Mouse (Mus musculus) gonadal fat pad, adult 2 months (tissue): ENCODE data around the gene Sesn1. TPM values are rescaled to one million over a fixed set of nuclear protein-coding genes. Genes with fewer than 3 reads are reported as not detected.
"Not testable (repeated sequence)": the region's sequence is repeated elsewhere in the genome, so short reads cannot be mapped to it uniquely, and the experiment has no call there.

Experiments used
- DNase-seq: peaks from one replicate; pipeline ENCODE4 v3.0.0-alpha.2; 2012; ENCODE audit warnings: low read depth
- polyA plus RNA-seq: library from polyadenylated mRNA; depleted of rRNA; stranded (reverse); fragments of >200 nt; gene quantifications from 2 replicates; pipeline ENCODE4 v1.2.3, GENCODE M21; 2012; rRNA removed

The Sesn1 gene
- polyA plus RNA-seq, result 22.2 and 24.0 TPM in 2 replicates

DNA sequence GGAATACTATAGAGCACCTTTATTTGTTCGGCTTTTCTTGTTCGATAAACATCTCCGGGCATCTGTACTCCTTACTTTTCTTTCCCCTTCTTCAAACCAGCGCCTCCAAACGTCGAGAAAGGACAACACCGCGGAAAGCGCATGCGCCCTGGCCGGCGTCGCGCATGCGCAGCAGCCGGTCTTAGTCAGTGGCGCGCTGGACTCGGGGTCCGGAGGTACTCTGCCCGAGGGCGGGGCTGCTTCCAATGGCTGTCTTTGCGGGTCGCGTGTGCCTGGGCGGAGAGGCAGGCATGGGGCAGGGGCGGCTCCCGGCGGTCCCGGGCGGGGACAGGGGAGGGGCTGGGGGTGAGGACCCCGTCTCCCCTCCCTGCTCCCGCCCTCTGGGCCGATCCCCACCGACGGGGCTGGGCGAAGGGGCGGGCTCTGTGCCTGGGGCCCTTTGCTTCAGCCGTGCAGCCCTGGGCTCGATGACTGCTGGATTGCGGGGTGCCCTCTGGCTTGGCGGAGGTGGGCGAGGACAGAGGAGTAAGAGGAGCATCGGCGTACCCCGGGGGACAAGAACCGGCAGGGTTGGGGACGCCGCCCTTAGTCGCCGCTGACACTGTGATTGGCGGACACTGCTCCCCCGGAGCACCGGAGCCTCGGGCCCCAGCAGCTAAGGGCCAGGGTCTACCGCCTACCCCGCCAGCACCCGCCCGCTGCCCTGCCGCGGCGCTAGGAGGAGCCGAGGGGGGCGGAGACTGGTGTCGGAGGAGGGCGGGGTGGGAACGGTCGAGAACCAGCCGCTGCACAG is at the start of gene Sesn1, which contains the start of gene Cep57l1:
TSS of gene Sesn1 (plus strand) at position 165 of the 793 bp plus-strand sequence.
TSS of gene Cep57l1 (minus strand) at position 101 of the 793 bp plus-strand sequence.
- DNase-seq, result peak; percentile 58

- no peak for DNase-seq
Observed at GRCm38 (mm10) chr10:41760866-41761265, 48.9 kb upstream of the Sesn1 start.

DNA sequence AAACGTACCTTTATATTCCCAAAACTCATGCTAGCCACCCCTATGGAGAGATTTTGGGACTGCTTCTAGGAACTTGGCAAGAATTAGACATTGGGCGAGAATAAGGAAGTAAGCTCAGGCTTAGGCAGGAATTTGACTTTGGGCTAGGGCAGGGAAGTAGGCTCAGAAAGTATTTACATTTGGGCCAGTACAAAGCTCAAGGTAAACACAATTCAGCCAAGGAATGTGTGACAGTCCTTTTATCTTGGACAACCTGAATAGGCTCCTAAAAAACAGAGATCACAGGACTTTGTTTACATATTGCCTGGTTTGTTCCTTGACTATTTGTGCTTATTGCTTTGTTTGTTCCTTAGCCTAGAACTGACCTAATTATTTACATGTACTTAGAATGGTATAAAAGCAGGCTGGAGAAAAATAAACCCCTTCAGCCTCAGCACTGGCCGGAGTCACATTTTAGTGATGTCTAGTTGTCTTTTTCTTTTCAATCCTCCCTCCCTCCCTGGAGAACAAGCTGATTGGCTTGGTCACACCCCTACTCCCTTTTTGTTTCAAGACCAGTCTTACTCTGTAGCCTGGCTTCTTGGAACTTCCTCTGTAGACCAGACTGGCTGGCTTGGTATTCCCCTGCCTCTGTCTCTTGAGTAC is 45.9 kb upstream of the Sesn1 start:
- DNase-seq, result no peak

- no peak for DNase-seq
Observed at GRCm38 (mm10) chr10:41765586-41765985, 44.1 kb upstream of the Sesn1 start.

DNA sequence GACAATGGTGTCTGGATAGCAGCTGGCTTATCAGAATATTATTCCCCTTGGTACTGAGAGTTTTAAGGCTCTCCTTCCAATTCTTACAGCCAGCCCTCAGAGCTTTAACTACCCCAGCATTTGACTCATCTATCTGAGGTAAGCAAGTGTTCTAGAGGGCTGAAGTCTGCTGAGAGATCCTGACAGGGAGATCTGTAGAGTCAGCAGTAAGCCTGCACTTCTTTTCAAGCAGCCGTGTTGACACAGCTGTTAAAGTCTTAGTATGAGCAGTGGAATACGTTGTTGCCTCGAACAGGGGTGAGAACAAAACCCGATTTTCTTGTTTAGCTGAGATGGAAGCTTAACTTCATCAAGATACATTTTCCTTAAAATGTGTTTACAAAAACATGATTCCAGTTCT is 43.5 kb upstream of the Sesn1 start:
- DNase-seq, result no peak

DNA sequence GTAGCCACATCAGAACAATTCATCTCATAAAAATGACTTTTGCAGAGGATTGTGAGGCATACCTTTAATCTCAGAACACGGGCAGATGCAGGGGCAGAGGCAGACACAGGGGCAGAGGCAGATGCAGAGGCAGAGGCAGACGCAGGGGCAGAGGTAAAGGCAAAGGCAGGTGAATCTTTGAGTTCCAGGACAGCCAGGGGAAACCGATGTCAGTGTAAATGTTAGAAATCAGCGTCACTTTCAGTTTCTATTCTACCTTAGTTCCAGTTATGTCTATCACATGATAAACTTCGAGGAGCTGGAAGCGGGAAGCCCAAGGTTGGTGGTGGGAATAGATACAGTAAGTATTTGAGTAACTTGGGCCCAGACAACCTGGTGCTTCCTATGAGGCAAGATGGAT is 42.5 kb upstream of the Sesn1 start:
- no peak for DNase-seq

DNA sequence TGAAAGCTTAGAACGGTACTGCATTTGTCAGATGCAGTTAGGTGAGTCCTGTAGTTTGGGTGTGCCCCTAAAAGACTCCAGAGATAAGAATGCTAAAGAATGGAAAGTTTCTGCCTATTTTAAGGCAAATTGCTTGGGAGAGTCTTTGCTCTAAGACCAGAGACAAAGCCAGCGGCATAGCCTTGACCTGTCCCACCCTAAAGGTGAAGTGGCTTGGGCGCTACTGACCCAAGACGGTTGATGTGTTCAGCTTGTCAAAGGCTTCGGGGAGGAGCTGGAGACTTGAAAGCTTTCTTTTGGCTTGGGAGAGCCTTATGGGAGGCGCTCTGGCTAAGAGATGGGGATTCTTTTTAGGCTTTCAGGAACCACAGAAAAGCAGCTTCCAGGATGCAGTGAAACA is 17.4 kb upstream of the Sesn1 start:
- DNase-seq, result no peak

DNA sequence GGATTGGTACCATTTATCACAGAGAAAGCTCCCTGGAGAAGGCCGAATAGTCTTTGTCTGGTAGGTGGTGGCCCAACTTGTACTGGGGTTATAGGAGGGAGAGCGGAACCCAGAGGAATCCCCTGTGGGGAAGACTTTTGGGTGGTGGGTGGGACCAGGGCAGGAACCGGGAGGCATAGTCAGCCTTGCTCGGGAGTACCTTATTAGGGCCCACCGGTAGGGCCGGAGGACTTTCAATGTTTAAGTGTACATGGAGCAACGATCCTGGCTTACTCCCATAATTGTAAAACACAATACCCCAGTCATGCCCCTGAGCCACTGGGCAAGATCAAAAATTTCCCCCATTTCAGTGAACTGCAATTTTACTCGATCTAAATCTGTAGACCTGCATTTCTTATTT is 12.5 kb upstream of the Sesn1 start:
- no peak for DNase-seq

GRCm38 (mm10) chr10:41803467-41803866 is 6.3 kb upstream of the Sesn1 start:
- DNase-seq, result no peak

GRCm38 (mm10) chr10:41804711-41805110 is 5.0 kb upstream of the Sesn1 start:
- no peak for DNase-seq

DNA sequence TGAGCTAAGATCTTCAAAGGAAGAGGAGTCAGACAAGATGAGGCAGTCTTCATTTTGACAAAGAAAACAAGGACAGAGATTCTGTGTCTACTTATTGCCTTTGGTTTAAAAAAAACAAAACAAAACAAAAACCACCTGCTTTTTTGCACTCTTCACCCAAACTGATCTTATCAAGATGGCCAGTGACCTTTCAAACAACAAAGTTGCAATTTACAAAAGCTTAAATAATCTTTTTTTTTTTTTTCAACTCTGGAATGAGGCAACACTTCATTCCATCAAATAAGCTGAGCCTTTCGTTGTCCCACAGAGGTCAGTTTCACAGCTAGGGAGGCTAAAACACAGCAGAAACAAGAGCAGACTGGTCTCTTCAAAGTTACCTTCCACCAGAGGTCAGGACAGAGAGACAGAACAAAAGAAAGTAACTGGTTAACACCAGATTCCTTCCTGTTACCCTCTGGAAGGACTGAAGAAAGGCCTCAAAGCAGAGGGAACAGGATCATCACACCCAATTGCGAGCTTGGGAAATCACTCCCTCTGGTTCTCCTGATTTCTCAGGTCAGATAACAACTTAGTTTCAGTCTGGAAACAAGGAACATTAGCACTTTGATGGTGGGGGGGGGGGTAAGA is 3.9 kb upstream of the Sesn1 start:
- no peak for DNase-seq

DNA sequence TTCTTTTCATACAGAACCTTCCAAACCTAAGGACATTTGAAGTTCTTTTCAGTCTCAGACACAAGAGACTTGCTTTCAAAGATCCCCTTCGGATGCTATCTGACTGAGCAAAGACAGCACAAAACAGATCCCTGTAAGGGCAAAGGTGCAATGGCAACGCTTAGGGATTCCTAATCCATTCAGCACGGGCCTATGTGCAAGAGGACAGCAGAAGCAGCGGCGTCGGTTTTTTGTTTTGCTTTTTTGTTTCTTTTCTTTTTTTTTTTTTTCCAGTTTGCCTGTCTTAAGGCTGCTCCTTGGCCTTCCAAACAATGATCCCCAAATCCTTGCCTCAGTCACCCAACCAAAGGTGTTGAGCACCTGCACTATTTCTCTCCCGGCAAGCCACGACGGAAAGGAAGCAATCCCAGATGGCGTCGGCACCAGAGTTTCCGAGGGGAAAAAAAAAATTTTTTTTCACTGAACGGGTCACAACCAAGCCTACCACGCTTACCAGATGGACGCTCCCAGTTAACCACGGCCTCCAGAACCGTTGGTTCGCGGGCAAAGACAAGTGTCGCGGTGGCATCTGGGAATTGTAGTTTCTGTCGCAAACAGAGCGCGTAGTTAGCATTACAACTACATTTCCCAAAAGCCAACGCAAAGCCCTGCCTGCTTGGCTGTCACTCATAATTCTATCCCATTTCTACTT is 510 bp upstream of the Sesn1 start:
- no peak for DNase-seq

GRCm38 (mm10) chr10:41810564-41811455 is 1.1 kb downstream of the Sesn1 start:
- DNase-seq, result no peak

DNA sequence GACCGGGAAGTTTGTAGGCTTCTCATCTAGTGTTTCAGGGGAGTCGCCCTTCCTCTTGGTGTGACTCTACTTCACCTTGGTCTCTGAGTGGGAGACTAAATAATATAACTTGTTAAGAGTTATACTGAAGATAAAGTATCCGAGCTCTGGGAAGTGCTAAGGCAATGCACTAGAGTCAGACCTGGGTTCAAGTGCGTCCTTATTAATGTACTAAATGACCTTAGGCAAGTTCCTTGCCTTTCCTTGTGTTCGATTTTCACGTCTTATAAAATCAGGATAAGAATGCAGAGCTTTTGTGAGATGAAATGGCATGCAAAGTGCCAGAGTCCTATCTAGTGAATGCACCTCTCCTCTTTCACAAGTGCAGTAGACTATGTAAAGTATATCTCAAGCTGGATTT is 2.8 kb downstream of the Sesn1 start:
- DNase-seq, result no peak

DNA sequence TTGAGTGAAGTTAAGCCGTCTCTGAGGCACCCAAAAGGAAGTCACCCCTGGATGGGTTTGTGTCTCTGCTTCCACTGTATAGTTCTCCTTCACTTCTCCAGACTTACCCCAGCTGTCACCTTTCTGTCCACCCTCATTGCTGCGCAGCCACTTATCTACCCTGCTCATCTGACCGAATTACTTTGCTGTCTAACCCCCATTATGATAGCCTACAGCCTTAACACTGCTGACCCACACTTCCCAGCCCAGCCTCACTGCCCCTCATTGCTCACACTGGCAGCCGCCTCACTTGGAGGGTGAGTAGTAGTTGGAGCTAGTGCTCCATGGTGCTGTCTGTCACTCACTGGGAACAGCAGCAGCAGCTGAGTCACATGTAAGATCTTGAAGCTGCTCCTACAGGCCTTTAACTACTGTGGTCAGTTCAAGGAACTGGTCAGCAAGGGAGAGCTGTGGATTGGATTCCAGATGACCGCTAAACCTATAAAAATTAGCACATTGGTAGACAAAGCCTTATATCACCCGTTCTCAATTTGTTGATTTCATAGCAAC is 4.6 kb downstream of the Sesn1 start:
- no peak for DNase-seq

- no peak for DNase-seq
Observed at GRCm38 (mm10) chr10:41816516-41816915, 6.8 kb downstream of the Sesn1 start.

- DNase-seq, result no peak
Observed at GRCm38 (mm10) chr10:41818036-41818732, 8.4 kb downstream of the Sesn1 start.

DNA sequence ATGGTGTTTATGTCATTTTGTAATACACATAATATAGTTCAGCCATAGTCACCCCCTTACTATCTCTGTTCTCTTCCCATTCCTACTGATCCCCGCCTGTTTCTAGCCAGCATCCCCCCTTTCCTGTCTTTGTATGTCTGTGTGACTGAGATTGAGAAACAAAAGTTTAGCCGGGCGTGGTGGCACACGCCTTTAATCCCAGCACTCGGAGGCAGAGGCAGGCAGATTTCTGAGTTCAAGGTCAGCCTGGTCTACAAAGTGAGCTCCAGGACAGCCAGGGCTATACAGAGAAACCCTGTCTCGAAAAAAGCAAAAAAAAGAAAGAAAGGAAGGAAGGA is 9.0 kb downstream of the Sesn1 start:
- not testable (repeated sequence) for DNase-seq

DNA sequence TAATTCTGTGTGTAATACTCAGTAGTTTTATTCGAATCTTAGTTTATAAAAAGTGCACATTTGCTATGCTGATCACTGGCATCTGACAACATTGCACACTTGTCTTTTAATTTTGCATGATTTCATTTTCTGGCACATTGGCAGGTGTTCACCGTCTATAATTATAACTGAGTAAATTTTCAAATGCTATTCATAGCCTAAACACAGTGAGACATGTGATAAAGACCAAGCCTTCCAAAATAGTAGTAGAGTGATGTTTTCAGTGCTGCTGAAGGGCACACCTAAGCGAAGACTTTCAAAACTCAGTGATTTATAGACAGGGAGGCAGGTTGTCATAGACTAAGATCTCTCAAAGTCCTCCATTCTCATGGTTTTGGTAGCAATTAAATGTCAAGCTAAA is 9.6 kb downstream of the Sesn1 start:
- no peak for DNase-seq

DNA sequence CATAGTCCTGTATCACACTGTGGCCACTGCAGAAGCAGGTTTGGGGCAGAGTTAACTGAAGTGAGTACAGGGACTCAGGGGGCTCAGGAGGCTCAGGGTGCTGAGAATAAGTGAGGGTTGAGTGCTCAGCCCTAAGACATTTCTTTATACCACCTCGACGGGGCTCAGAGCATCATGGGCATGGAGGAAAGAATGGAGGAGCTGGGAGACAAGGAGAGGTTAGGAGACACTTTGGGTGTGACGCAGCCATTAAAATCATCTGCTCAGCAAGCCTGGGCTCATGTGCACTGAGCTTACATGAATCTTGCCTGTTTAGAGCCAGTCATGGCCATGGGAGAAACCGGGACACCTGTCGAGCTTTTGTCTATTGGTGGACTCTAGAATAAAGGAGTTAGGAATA is 10.7 kb downstream of the Sesn1 start:
- DNase-seq, result no peak
